Mouse (Mus musculus): ENCODE data around the gene Serping1. TPM values are rescaled to one million over a fixed set of nuclear protein-coding genes. Genes with fewer than 3 reads are reported as not detected.
"Not testable (repeated sequence)": the region's sequence is repeated elsewhere in the genome, so short reads cannot be mapped to it uniquely, and the experiment has no call there.

The Serping1 gene
- 10 to 100 TPM; 59.2 to 60.4 TPM for total RNA-seq (2021)

DNA sequence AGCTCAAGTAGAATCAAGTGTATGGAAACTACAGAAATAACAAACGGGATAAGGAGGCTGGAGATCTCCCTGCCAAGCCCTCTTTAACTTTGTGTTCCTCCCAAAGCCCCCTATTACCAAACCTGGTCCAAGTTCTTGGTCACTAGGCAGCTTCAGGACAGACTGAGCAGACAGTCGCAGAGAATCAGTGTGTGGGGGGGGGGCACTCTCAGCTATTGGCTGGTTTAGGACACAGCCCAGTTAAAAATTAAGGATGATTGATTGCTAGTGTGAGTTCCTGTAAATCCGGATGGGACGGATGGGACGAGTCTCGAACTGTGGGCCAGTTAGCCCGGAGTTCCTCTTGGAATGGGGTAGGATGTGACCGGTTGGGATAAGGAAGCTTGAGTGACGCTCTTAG lies at the start of gene Serping1:
Serping1 (minus strand) TSS at position 204 of the 400 bp plus-strand sequence.
- DNase-seq: no peak
- intact Hi-C loops (cut with DNase I): no loop called here

DNA sequence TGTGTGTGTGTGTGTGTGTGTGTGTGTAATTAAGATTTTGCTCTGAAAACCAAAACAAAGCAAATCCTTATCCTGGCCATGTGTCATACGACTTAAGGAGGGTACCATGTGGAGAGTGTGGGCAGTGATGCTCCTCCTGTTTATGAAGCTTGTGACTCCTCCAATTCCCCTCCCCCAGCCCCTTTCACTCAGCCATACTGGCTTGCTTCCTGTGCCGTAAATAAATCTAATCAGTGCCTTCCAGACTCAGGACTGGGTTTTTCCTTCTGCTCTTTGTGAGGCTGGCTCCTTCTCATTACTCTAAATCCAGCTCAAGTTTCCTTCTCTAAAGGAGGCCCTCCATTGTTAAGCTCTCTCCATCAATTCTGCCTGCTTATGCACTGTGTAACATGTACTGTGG lies 48.0 kb upstream of the Serping1 start:
- intact Hi-C loops (cut with DNase I): no loop called here
- no peak for DNase-seq

DNA sequence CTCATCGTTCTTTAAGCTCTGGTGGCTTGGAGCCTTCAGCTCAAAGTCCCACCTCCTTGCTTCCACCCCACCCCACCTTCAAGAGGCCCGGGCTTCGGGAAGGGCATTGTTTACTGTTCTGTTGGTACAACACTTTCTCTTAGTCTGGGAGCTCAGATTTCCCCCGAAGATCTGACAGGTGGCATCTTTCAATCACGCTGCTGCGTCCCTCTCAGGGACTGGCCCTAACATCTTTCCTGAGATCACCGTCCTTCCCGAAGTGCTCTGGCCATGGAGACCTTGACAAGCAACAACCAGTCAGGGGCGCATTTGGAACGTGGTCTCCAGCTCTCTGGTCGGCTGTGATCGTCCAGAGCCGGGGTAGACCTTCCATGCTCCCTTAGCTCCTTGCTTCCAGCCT lies 47.3 kb upstream of the Serping1 start, which contains the start of gene Smtnl1:
Smtnl1 (minus strand) TSS at position 101 of the 400 bp plus-strand sequence.
- intact Hi-C loops (cut with DNase I): no loop called here

GRCm38 (mm10) chr2:84819861-84820260 lies 44.6 kb upstream of the Serping1 start:
- peak; percentile 69 to 77 for DNase-seq
- intact Hi-C loops (cut with DNase I): no loop called here

More for the DNA sequence above, 47.3 kb upstream of the Serping1 start, which contains the start of gene Smtnl1:
- no peak for DNase-seq

GRCm38 (mm10) chr2:84812676-84813075 lies 37.4 kb upstream of the Serping1 start:
- no peak for DNase-seq
- intact Hi-C loops (cut with DNase I): no loop called here

GRCm38 (mm10) chr2:84811880-84812279 lies 36.6 kb upstream of the Serping1 start:
- peak in 1 of 2 experiments; percentile 29 for DNase-seq
- intact Hi-C loops (cut with DNase I): no loop called here

DNA sequence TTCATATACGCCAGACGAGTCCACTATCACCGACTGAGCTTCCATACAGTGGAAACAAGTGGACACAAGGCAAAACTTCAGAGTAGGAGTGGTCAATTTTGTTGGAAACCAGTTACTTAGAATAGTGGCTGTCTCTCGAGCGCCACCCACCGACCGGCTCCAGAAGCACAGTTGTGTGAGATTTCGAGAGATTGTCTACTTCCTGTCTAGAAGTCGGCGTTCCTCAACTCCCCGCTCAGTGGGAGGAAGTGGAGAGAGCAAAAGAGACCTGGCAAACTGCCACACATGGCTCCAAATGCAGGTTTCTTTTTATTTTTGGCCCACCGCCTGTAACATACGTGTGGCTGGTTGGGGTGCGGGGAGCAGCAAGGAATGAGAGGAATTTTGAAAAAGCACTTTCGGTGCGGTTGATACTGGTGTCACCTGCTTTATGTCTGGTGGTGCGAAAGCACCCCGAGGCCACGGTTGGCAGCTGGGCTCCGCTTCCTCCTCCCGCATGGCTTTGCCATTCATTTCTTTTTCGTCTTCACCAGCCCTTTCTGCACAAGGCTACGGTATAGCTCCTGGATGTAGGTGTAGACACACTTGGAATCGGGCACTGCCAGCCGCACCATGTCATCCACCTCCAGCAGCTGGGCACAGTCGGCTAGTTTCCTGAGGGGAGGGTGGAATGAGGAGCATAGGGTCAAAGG lies 35.8 kb upstream of the Serping1 start:
- intact Hi-C loops (cut with DNase I): no loop called here
- peak; percentile 91 to 95 for DNase-seq

- intact Hi-C loops (cut with DNase I): no loop called here
- no peak for DNase-seq
Measured at GRCm38 (mm10) chr2:84810526-84810885, 35.3 kb upstream of the Serping1 start.

DNA sequence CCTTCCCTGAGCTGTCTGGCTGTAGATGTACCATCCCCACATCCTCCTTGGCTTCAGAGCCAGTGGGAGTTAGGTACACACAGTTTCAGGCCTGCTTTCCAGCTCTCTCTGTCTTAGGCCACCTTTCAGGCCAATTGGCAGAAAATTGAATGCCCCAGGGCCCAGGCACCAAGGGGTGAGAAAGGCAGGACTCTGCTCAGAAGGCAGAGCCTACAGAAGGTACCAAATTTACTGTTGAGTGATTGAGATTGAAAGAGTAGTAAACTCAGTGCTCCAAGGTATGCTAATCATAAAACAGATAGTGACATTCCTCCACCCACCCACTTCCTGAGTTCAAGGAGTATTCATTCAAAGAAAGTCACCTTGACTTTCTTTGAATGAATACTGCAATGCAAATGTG lies 34.1 kb upstream of the Serping1 start:
- intact Hi-C loops (cut with DNase I): no loop called here
- no peak for DNase-seq

GRCm38 (mm10) chr2:84806546-84806945 lies 31.3 kb upstream of the Serping1 start:
- intact Hi-C loops (cut with DNase I): no loop called here

DNA sequence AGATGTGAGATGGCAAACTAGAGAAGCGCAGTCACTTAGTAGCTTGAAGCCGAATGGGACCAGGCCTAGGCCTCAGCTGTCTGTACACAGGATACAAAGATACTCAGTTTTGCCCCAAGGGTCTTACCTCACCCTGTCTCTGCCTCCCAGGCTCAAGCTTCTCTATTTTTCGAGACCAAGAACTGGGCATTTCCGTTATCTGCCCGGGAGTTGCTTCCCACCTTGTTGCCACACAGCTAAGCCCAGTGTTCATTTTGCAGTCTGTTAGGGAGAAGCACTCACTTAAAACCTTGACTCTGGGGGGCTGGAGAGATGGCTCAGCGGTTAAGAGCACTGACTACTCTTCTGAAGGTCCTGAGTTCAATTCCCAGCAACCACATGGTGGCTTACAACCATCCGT lies 28.7 kb upstream of the Serping1 start:
- no peak for DNase-seq
- intact Hi-C loops (cut with DNase I): no loop called here

More at GRCm38 (mm10) chr2:84806546-84806945, 31.3 kb upstream of the Serping1 start:
- no peak for DNase-seq

DNA sequence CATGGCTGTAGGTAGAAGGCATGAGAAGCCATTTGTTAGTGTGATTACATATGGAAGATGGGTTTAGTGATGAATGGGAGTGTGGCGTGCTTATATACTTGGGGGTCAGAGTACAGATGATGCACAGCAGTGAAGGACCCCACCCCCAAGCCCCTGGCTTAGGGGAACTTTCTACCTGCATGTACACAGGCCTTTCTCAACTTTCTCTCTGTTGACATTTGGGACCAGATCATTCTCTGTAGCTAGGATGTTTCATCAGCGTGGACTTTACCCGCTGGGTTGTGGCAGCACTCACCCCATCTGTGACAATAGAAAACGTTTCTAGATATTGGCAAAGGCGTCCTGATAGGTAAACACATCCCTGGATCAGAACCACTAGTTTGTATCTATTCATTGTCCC lies 26.0 kb upstream of the Serping1 start:
- intact Hi-C loops (cut with DNase I); DNase-seq: not testable (repeated sequence)

DNA sequence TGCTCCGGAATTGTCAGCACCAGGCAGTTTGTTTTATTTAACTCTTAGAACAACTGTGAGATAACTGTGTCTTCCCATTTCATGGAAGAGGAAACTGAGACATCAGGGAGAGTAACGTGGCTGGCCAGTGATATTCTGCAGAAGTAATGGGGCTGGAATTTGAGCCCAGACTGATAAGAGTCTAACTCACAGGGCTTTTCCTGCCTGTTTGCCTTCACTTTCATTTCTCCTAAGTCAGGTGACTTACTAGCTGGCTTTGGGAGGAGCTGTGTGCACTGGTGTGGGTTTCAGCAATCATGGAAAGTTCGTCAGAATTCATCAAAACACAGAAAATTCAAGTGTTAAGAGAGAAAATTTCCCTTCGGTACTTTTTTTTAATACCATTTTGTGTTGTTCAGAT lies 25.1 kb upstream of the Serping1 start:
- DNase-seq: no peak
- intact Hi-C loops (cut with DNase I): no loop called here

GRCm38 (mm10) chr2:84799041-84799561 lies 23.9 kb upstream of the Serping1 start:
- DNase-seq: peak; percentile 83 to 85
- intact Hi-C loops (cut with DNase I): loop anchor here (2.0 to 5.0 kb wide), 2 partner anchors 42 to 58 kb away; no protein-coding TSS in a partner anchor

DNA sequence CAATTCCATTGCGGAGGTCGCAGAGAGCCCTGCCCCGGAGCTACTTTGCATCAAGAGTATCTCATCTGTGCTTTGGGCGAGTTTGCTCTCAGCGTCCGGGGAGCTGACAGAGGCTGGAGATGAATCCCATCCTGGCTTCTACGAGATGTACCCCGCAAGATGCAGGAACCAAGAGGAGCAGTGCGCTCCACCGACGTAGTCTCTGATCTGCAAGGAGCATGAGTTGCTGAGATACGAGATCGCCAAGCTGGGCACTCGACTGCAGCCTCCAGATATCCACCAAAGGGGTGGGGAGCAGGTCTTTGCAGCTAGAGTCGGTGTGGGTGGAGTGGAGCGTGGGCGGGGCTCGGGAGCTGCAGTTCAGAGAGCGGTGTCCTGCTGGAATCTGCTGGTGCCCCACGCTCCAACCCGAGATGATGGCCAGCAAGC lies 23.3 kb upstream of the Serping1 start, which contains the start of gene Ube2l6:
Ube2l6 (plus strand) TSS at position 336 of the 429 bp plus-strand sequence.
- intact Hi-C loops (cut with DNase I): loop anchor here (2.0 to 5.0 kb wide), 2 partner anchors 41 to 58 kb away; no protein-coding TSS in a partner anchor
- peak; percentile 73 to 76 for DNase-seq

GRCm38 (mm10) chr2:84797833-84798492 lies 22.7 kb upstream of the Serping1 start:
- DNase-seq: peak; percentile 85 to 90
- intact Hi-C loops (cut with DNase I): loop anchor here (2.0 to 5.0 kb wide), 2 partner anchors 41 to 57 kb away; no protein-coding TSS in a partner anchor

GRCm38 (mm10) chr2:84793871-84794270 lies 18.6 kb upstream of the Serping1 start:
- intact Hi-C loops (cut with DNase I): no loop called here
- DNase-seq: no peak

- intact Hi-C loops (cut with DNase I): no loop called here
- no peak for DNase-seq
Measured at GRCm38 (mm10) chr2:84793154-84793553, 17.9 kb upstream of the Serping1 start.

DNA sequence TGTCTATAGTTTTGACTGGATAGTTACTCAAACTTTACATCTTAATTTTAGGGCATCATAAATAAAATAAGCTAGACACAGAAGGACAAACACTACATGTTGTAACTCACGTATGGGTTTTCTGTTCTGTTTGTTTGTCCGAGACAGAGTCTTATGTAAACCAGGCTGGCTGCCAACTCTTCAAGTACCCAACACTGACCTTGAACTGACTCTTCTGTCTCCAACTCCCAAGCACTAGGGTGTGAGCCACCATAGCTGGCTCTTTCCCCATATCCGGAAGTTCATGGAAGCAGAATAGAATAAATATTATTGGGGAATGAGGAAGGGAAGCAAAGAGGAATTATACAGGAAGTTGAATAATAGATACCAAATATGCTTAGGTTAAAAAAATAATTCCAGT lies 17.3 kb upstream of the Serping1 start:
- intact Hi-C loops (cut with DNase I): no loop called here
- DNase-seq: peak in 1 of 2 experiments; percentile 48

GRCm38 (mm10) chr2:84790418-84790817 lies 15.2 kb upstream of the Serping1 start:
- DNase-seq: no peak
- intact Hi-C loops (cut with DNase I): no loop called here

DNA sequence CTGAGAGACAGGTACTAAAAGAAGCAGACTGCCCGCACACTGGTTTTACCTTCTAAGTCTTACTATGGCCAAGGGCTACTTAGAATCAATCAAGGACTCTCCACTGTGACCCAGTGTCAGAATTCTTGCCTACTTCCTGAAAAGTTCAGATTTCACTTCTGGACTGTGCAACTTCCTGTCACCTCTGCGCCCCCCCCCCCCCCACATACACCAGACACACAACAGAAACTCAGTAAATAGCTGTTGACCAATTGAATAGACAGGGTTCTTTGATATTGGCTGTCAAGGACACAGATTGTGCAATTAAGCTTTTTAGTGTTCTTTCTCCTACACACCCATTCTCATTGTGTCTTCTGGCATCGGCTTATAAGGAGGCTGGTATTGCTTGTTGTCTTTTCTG lies 13.1 kb upstream of the Serping1 start:
- DNase-seq: no peak
- intact Hi-C loops (cut with DNase I): no loop called here

Data from heart, postnatal 10 days (tissue).